Mouse (Mus musculus): ENCODE measurements at regions not wholly inside any gene's neighbourhood (a gene's known extent, or its start where the extent isn't known, plus 50 kb on each side); places are given as distances from the start of the nearest gene placed in this dataset.

GRCm38 (mm10) chr17:66252926-66253325 is 129.6 kb downstream of the Ddx11 start:
- no peak for DNase-seq

GRCm38 (mm10) chr17:66259697-66260096 is 136.4 kb downstream of the Ddx11 start:
- no peak for DNase-seq

GRCm38 (mm10) chr17:66262681-66263240 is 139.4 kb downstream of the Ddx11 start:
- no peak for DNase-seq

GRCm38 (mm10) chr17:66263405-66263804 is 140.1 kb downstream of the Ddx11 start:
- no peak for DNase-seq

- DNase-seq = no peak
These were observed 143.5 kb downstream of the Ddx11 start for GRCm38 (mm10) chr17:66266803-66267202.

GRCm38 (mm10) chr17:66267831-66268230 is 144.5 kb downstream of the Ddx11 start:
- no peak for DNase-seq

- no peak for DNase-seq
These were observed 146.2 kb downstream of the Ddx11 start for GRCm38 (mm10) chr17:66269567-66269966.

- no peak for DNase-seq
These were observed 148.6 kb downstream of the Ddx11 start for GRCm38 (mm10) chr17:66271906-66272305.

- DNase-seq = no peak
These were observed 153.5 kb downstream of the Ddx11 start for GRCm38 (mm10) chr17:66276778-66277177.

- DNase-seq = no peak
These were observed 154.7 kb downstream of the Ddx11 start for GRCm38 (mm10) chr17:66278037-66278436.

- DNase-seq = no peak
These were observed 162.0 kb downstream of the Ddx11 start for GRCm38 (mm10) chr17:66285295-66285694.

Measured in adrenal gland, postnatal 14 days (tissue).